Mouse (Mus musculus): ENCODE results near the gene Kcnmb2.

Kcnmb2 gene

GRCm38 (mm10) chr3:31902504-31903330, at the start of gene Kcnmb2:
Kcnmb2 (plus strand) TSS chr3:31902507.
- peak in 1 of 2 experiments; percentile 7 for DNase-seq (ENCODE audit: low spot score in 2 of 2)

GRCm38 (mm10) chr3:31863522-31863921, 38.8 kb upstream of the Kcnmb2 start:
- no peak for DNase-seq (ENCODE audit: low spot score in 2 of 2)

- DNase-seq (ENCODE audit: low spot score in 2 of 2) = no peak
These were observed 38.2 kb upstream of the Kcnmb2 start for GRCm38 (mm10) chr3:31864070-31864469.

- DNase-seq (ENCODE audit: low spot score in 2 of 2) = no peak
These were observed 30.8 kb upstream of the Kcnmb2 start for GRCm38 (mm10) chr3:31871461-31871860.

- no peak for DNase-seq (ENCODE audit: low spot score in 2 of 2)
These were observed 19.6 kb upstream of the Kcnmb2 start for GRCm38 (mm10) chr3:31882621-31883131.

- no peak for DNase-seq (ENCODE audit: low spot score in 2 of 2)
These were observed 9.7 kb upstream of the Kcnmb2 start for GRCm38 (mm10) chr3:31892653-31893052.

- DNase-seq (ENCODE audit: low spot score in 2 of 2) = no peak
These were observed 1.2 kb downstream of the Kcnmb2 start for GRCm38 (mm10) chr3:31903506-31903905.

GRCm38 (mm10) chr3:31904156-31904555, 1.8 kb downstream of the Kcnmb2 start:
- no peak for DNase-seq (ENCODE audit: low spot score in 2 of 2)

GRCm38 (mm10) chr3:31911168-31911567, 8.9 kb downstream of the Kcnmb2 start:
- no peak for DNase-seq (ENCODE audit: low spot score in 2 of 2)

GRCm38 (mm10) chr3:31911690-31912089, 9.4 kb downstream of the Kcnmb2 start:
- DNase-seq (ENCODE audit: low spot score in 2 of 2) = no peak

- no peak for DNase-seq (ENCODE audit: low spot score in 2 of 2)
These were observed 26.2 kb downstream of the Kcnmb2 start for GRCm38 (mm10) chr3:31928544-31928943.

- no peak for DNase-seq (ENCODE audit: low spot score in 2 of 2)
These were observed 32.4 kb downstream of the Kcnmb2 start for GRCm38 (mm10) chr3:31934704-31935103.

GRCm38 (mm10) chr3:31941478-31941877, 39.2 kb downstream of the Kcnmb2 start:
- no peak for DNase-seq (ENCODE audit: low spot score in 2 of 2)

- no peak for DNase-seq (ENCODE audit: low spot score in 2 of 2)
These were observed 51.9 kb downstream of the Kcnmb2 start for GRCm38 (mm10) chr3:31954213-31954612.

- no peak for DNase-seq (ENCODE audit: low spot score in 2 of 2)
These were observed 52.7 kb downstream of the Kcnmb2 start for GRCm38 (mm10) chr3:31955004-31955403.

- no peak for DNase-seq (ENCODE audit: low spot score in 2 of 2)
These were observed 57.5 kb downstream of the Kcnmb2 start for GRCm38 (mm10) chr3:31959821-31960220.

- no peak for DNase-seq (ENCODE audit: low spot score in 2 of 2)
These were observed 58.9 kb downstream of the Kcnmb2 start for GRCm38 (mm10) chr3:31961175-31961574.

GRCm38 (mm10) chr3:31963076-31963475, 60.8 kb downstream of the Kcnmb2 start:
- no peak for DNase-seq (ENCODE audit: low spot score in 2 of 2)

- DNase-seq (ENCODE audit: low spot score in 2 of 2) = no peak
These were observed 77.4 kb downstream of the Kcnmb2 start for GRCm38 (mm10) chr3:31979661-31980060.

GRCm38 (mm10) chr3:31982444-31982843, 80.1 kb downstream of the Kcnmb2 start:
- no peak for DNase-seq (ENCODE audit: low spot score in 2 of 2)

- DNase-seq (ENCODE audit: low spot score in 2 of 2) = no peak
These were observed 82.8 kb downstream of the Kcnmb2 start for GRCm38 (mm10) chr3:31985103-31985502.

- DNase-seq (ENCODE audit: low spot score in 2 of 2) = no peak
These were observed 89.3 kb downstream of the Kcnmb2 start for GRCm38 (mm10) chr3:31991526-31992045.

- no peak for DNase-seq (ENCODE audit: low spot score in 2 of 2)
These were observed 109.3 kb downstream of the Kcnmb2 start for GRCm38 (mm10) chr3:32011566-32011965.

All from frontal cortex, postnatal 14 days (tissue).